ENCODE assay signal across 9 mouse cellular contexts in the genomic region with DNA sequence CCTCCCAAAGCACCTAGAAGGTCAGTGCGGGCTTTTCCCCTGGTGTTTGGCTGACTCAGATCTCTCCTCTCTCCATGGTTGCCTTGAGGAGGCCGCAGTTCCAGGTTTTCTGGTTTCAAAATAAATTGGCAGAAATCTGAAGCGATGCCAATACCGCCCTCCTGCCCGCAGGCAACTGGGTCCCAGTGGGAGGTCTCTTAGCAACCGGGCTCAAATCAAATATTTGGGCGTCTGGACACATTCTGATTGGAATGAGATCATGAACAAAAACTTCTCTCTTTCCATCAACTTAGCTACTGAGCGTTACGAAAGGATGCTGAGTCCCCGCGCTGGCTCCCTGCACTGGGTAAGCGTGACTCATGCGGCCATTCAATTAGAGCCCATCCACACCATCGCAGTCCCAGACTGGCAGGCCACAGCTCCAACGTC. TPM values are rescaled to one million over a fixed set of nuclear protein-coding genes. Genes with fewer than 3 reads are reported as not detected.
A peak's percentile ranks its signal among the peaks of the same experiment; 100 is the strongest.
DNase-seq lines count a peak whose midpoint lies in the region; ATAC-seq and TF ChIP-seq lines count a peak whose summit lies in the region.
"Had no signal": no experiment of that assay in that cellular context is flagged by ENCODE, and none has a peak within 500 bp of the region (broad histone marks: within the 10 kb centered on the region; RNA-seq: fewer than 3 reads in every experiment).

No protein-coding gene starts in this region.

- intact Hi-C loops in gastrocnemius, adult 2 months (cut with DNase I): no loop called here
- intact Hi-C loops in left cerebral cortex, postnatal 14 days (cut with DNase I): no loop called here

- H3K4me2 ChIP-seq in liver, postnatal 0 days (ENCODE audit: low read depth, low read length): no peak overlapping the region

- ATAC-seq in liver, postnatal 0 days: no peak

- no peaks in the 10 kb centered on the region for H3K27me3 ChIP-seq in liver, postnatal 0 days (ENCODE audit: insufficient read depth, low read length)

- WGBS in liver, postnatal 0 days (ENCODE audit: insufficient replicate concordance): 70% methylated on average over 15 of the region's 15 CpGs

- H3K27ac ChIP-seq in gastrocnemius, adult 2 months: no peak overlapping the region
- H3K27ac ChIP-seq in embryonic fibroblast, embryonic 13.5 days (ENCODE audit: insufficient read depth, low read length): peak overlapping the region; percentile 21; the same call in 1 of the 2 replicates
- H3K27ac ChIP-seq in liver, postnatal 0 days (ENCODE audit: low read depth): no peak overlapping the region
- H3K27ac ChIP-seq: liver, embryonic 14.5 days had no signal

- DNase-seq in gastrocnemius, adult 2 months: peak; percentile 22
- DNase-seq in gastrocnemius, adult 18-20 months (ENCODE audit: low spot score): no peak
- DNase-seq in Muller cell, postnatal 12 days (ENCODE audit: inconsistent ontology term): peak; percentile 98
- peak; percentile 27 to 41 for DNase-seq in left cerebral cortex, postnatal 14 days (ENCODE audit: low spot score in 2 of 2)
- no peak for DNase-seq in liver, postnatal 0 days
- no peak for DNase-seq in thymus, postnatal 10 days (ENCODE audit: low spot score in 2 of 2)
- DNase-seq in urinary bladder, postnatal 4 days (ENCODE audit: low spot score in 2 of 2): no peak

- no peak for TF ChIP-seq POLR2A in embryonic fibroblast, embryonic 13.5 days (IDR thresholded peaks at IDR 0.05; ENCODE audit: low read depth, low read length)

- peaks cover 3% of the 10 kb centered on the region; the same call in 1 of the 2 replicates for H3K4me1 ChIP-seq in embryonic fibroblast, embryonic 13.5 days (ENCODE audit: control insufficient read depth, insufficient read depth, low read length)
- no peaks in the 10 kb centered on the region for H3K4me1 ChIP-seq in liver, postnatal 0 days (ENCODE audit: insufficient read depth)

- TF ChIP-seq EP300 in liver, postnatal 0 days (IDR thresholded peaks at IDR 0.05; ENCODE audit: low read depth): no peak

- no peaks in the 10 kb centered on the region for H3K9me3 ChIP-seq in liver, postnatal 0 days (ENCODE audit: low read length)

- no peaks in the 10 kb centered on the region for H3K36me3 ChIP-seq in liver, postnatal 0 days (replicated peaks; ENCODE audit: insufficient read depth, low read length)

- no peak for TF ChIP-seq CTCF in gastrocnemius, adult 2 months (IDR thresholded peaks at IDR 0.05)
- TF ChIP-seq CTCF in embryonic fibroblast, embryonic 13.5 days (IDR thresholded peaks at IDR 0.05; ENCODE audit: borderline replicate concordance, insufficient read depth, low read length): no peak
- TF ChIP-seq CTCF in liver, postnatal 0 days (IDR thresholded peaks at IDR 0.05; ENCODE audit: low read depth): no peak

- H3K9ac ChIP-seq in liver, postnatal 0 days (replicated peaks): no peak overlapping the region
- H3K9ac ChIP-seq: liver, embryonic 14.5 days had no signal

- H3K4me3 ChIP-seq in gastrocnemius, adult 2 months: no peak overlapping the region
- no peak overlapping the region for H3K4me3 ChIP-seq in embryonic fibroblast, embryonic 13.5 days (ENCODE audit: insufficient read depth, low read length)
- no peak overlapping the region for H3K4me3 ChIP-seq in liver, postnatal 0 days (ENCODE audit: low read depth, low read length)

RNA-seq across cellular contexts. Expression of a gene that starts 16.1 kb away (rescaled TPM):
- total RNA-seq in gastrocnemius, adult 2 months (2021): 1 to 10 TPM; 1.6 TPM
- 1 to 10 TPM in 1 of 2 experiments, under 1 TPM in 1; 0.82 to 2.0 TPM for total RNA-seq in gastrocnemius, adult 18-20 months (2021)
- 4.0 and 4.3 TPM in 2 replicates for polyA plus RNA-seq in embryonic fibroblast, embryonic 13.5 days (2011; ENCODE audit: insufficient read length, low read depth, missing spikeins)
- 100 to 1,000 TPM in 1 of 2 experiments, 10 to 100 TPM in 1; 97.7 to 107 TPM for total RNA-seq in left cerebral cortex, postnatal 14 days (2021)
- polyA plus RNA-seq in liver, postnatal 0 days (2015; fragmentation: Nextera tagmentation; extraction: Ambion mirVana): 2.0 and 2.2 TPM in 2 replicates

Comparison
In these comparisons a context has a peak if more than half of its experiments do, and no peak if none do; other contexts are left out.
1. DNase-seq: peak in gastrocnemius, adult 2 months (single experiment), Muller cell, postnatal 12 days (single experiment) and left cerebral cortex, postnatal 14 days (2 of 2); none in gastrocnemius, adult 18-20 months (single experiment), liver, postnatal 0 days (single experiment), thymus, postnatal 10 days (0 of 2) and urinary bladder, postnatal 4 days (0 of 2).
2. RNA of a gene that starts 16.1 kb away (total RNA-seq): 97.7 to 107 TPM in left cerebral cortex, postnatal 14 days; 0.82 to 2.0 TPM in gastrocnemius, adult 18-20 months and 1.6 TPM in gastrocnemius, adult 2 months; every median in the first group is over 10 times any median in the second.